Mouse (Mus musculus) C2C12 (cell line): ENCODE measurements around the gene Clint1. TPM values are rescaled to one million over a fixed set of nuclear protein-coding genes. Genes with fewer than 3 reads are reported as not detected.

ENCODE experiments used
- H3K27me3 ChIP-seq: one replicate; pipeline ENCODE4 v1.6.1; 2011; ENCODE audit not compliant: control insufficient read depth, insufficient read depth, insufficient read length
- H3K36me3 ChIP-seq: one replicate; pipeline ENCODE4 v1.6.1; 2011; ENCODE audit not compliant: control insufficient read depth, insufficient read depth
- H3K4me3 ChIP-seq: one replicate; pipeline ENCODE4 v1.5.1; 2011; ENCODE audit warnings: mild to moderate bottlenecking, control low read depth; ENCODE audit not compliant: poor library complexity, insufficient read depth, severe bottlenecking
- H3K79me2 ChIP-seq: one replicate; pipeline ENCODE4 v1.6.1; 2011; ENCODE audit not compliant: control insufficient read depth, insufficient read depth
- H3K79me3 ChIP-seq: one replicate; pipeline ENCODE4 v1.6.1; 2011; ENCODE audit warnings: low read depth, control low read depth
- H3ac ChIP-seq: one replicate; pipeline ENCODE3; 2011; ENCODE audit warnings: low read depth; ENCODE audit not compliant: control insufficient read depth, insufficient read length
- CEBPB ChIP-seq: IDR thresholded peaks from one replicate; pipeline ENCODE4 v1.6.1; 2011; ENCODE audit warnings: low read depth, mild to moderate bottlenecking, control low read depth, moderate library complexity
- CTCF ChIP-seq: IDR thresholded peaks from one replicate; pipeline ENCODE4 v1.5.1; 2011; ENCODE audit not compliant: control insufficient read depth, insufficient read depth, insufficient read length
- FOSL1 ChIP-seq: IDR thresholded peaks from one replicate; pipeline ENCODE4 v1.8.0; 2011; ENCODE audit warnings: mild to moderate bottlenecking, low read length; ENCODE audit not compliant: poor library complexity, insufficient read depth, severe bottlenecking
- MAX ChIP-seq: IDR thresholded peaks from one replicate; pipeline ENCODE4 v1.6.1; 2011; ENCODE audit warnings: mild to moderate bottlenecking, control low read depth
- MYOD1 ChIP-seq: IDR thresholded peaks from one replicate; pipeline ENCODE4 v1.6.1; 2011; ENCODE audit warnings: low read depth; ENCODE audit not compliant: control insufficient read depth, insufficient read length
- MYOG ChIP-seq: IDR thresholded peaks from one replicate; pipeline ENCODE4 v1.6.1; 2011; ENCODE audit not compliant: control insufficient read depth, insufficient read length; ENCODE audit errors: extremely low read depth
- USF1 ChIP-seq: IDR thresholded peaks from one replicate; pipeline ENCODE4 v1.6.1; 2011; ENCODE audit warnings: low read depth, mild to moderate bottlenecking, control low read depth, moderate library complexity
- long read RNA-seq, 2 experiments: library from polyadenylated mRNA; unstranded; transcript quantifications; one replicate each; pipeline ENCODE4 v2.0.0; 2019 to 2020
- polyA plus RNA-seq: library from polyadenylated mRNA; unstranded; fragments of >200 nt; fragmentation: generic; extraction: Trizol; gene quantifications from one replicate; pipeline ENCODE4 v1.2.1, GENCODE M21; 2012; ENCODE audit warnings: missing spikeins

Gene Clint1
- 31.9 TPM for polyA plus RNA-seq
- long read RNA-seq, experiment 1, partial matches to known transcripts: 5 of 7 reads
- long read RNA-seq, experiment 1, other reads (novel, unspliced or antisense): 2 of 7 reads
- long read RNA-seq, experiment 2, partial matches to known transcripts: 14 of 18 reads
- long read RNA-seq, experiment 2, other reads (novel, unspliced or antisense): 1 of 18 reads

DNA sequence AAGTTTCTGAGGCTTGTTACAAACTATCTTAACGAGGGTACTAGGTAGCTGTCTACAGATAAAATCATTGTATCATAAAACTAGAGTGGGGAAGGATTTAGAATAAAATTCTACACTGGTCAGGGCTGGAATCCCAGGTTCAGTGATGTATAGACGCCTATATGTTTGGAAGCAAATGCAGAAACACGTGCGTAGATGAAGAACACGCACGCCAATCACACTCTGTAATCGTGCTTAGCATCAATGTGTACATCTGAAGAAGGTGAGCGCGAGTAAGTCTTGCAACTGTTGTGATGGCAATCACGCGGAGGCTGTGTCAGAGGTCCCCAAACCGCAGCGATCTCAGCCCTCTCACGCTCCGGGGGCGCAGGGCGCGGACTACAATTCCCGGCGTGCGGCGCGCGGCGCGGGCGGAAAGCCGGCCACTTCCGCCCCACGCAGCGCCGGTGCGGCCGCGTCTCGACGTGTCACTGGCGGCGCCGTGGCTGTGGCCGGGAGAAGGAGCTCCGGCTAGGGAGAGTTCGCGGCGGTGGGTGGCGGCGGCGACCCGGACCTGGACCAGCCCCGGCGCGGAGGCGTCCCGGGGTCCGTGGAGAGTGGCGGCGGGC lies at the start of gene Clint1:
Gene Clint1 (plus strand): TSS at position 536 of the 608 bp plus-strand sequence.
- peaks cover 22% of the 10 kb centered on the region for H3K36me3 ChIP-seq
- H3K79me3 ChIP-seq: peaks cover 44% of the 10 kb centered on the region
- H3K79me2 ChIP-seq: peaks cover 49% of the 10 kb centered on the region
- peak within 1 kb of the TSS; percentile 96 for H3ac ChIP-seq
- peak within 1 kb of the TSS; percentile 85 for H3K4me3 ChIP-seq
- no peaks in the 10 kb centered on the region for H3K27me3 ChIP-seq
- TF ChIP-seq MAX (peak; percentile 61), CEBPB (no peak)

DNA sequence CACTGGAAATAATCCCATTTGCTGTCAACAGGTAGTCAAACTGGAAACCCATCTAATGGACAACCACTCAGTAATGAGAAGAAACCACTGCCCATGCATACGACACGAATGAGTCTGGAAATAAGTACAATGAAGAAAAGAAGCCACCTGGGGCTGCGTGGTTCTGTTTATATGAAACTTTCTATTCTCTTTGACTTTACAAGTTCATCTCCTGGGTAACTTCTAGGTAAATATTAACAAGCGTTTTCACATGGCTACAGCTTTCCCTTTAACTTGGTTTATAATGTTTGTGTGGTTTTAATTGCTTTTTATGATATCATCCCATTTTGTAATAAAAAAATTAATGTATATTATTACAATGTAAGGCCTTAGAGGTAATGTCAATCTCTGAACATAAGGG lies 47.8 kb upstream of the Clint1 start:
- Histone ChIP-seq H3K79me2 (no peaks in the 10 kb centered on the region), H3K27me3 (no peaks in the 10 kb centered on the region), H3ac (no peak overlapping the region), H3K4me3 (no peak overlapping the region), H3K79me3 (no peaks in the 10 kb centered on the region), H3K36me3 (no peaks in the 10 kb centered on the region)
- TF ChIP-seq USF1: no peak
- no peak for TF ChIP-seq MYOD1

DNA sequence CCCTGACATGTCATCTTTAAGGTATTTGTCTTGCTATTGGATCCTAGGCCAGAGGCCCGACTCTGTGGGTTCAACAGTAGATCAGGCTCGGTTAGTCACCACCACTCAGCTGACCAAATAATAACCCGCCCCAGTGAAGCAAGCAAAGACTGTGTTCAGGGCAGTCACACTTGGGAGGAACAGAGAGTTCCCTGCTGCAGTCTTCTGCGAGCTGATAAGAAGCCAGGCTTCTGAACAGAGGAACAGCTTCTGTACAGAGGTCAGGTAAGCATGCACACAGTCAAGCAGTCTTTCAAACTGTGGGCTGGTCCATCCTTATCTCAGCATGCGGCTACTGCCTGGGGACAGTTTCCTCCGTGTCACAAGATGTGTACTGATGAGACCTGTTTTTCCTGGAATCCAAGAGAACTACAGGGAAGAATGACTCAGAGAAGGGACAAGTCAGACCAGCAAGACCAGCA lies 46.5 kb upstream of the Clint1 start:
- Histone ChIP-seq H3K79me2 (no peaks in the 10 kb centered on the region), H3K4me3 (no peak overlapping the region), H3K79me3 (no peaks in the 10 kb centered on the region), H3K36me3 (no peaks in the 10 kb centered on the region), H3K27me3 (no peaks in the 10 kb centered on the region), H3ac (no peak overlapping the region)
- TF ChIP-seq CTCF: no peak
- no peak for TF ChIP-seq MYOD1
- no peak for TF ChIP-seq MYOG
- TF ChIP-seq FOSL1: no peak
- no peak for TF ChIP-seq CEBPB

DNA sequence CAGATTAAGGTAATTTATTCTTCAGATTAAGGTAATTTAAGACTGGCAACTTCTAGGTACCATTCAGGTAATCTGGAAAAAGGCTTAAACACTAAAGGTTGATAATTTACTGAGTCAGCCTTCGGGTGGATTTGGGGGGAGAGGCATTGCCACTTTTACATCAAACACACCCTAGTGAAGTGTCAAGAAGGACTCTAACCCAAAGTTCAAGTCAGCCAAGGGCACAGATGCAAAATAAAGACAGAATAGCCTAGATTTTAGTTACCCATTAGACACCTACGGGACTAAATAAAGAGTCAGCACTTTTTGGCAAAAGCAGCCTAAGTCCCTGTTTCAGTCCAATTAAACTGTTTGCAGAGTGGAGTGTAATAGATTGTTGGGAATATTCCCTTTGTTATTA lies 46.0 kb upstream of the Clint1 start:
- Histone ChIP-seq H3K79me2 (no peaks in the 10 kb centered on the region), H3K27me3 (no peaks in the 10 kb centered on the region), H3K36me3 (no peaks in the 10 kb centered on the region), H3ac (no peak overlapping the region), H3K4me3 (no peak overlapping the region), H3K79me3 (no peaks in the 10 kb centered on the region)
- no peak for TF ChIP-seq FOSL1
- TF ChIP-seq CTCF: no peak
- TF ChIP-seq USF1: no peak
- TF ChIP-seq MAX: no peak
- TF ChIP-seq CEBPB: no peak
- TF ChIP-seq MYOD1: no peak
- TF ChIP-seq MYOG: no peak

DNA sequence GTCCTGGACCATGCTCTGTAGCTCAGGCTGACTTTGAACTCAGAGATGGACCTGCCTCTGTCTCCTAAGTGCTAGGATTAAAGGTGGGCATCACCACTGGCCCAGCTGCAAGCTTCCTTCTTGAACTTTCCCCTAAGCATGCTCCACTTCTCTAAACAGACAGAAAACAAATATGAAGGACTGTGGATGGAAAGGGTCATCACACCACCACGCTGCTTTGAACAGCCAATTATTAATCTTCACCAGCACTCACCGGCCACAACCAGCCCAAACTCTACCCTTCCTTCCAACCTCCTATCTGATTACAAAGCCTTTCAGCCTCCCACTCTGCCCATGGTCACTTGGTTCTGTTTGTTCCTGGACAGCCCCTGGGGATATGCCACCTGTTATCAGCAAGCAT lies 45.6 kb upstream of the Clint1 start:
- TF ChIP-seq MYOG (no peak), CEBPB (no peak), USF1 (no peak), FOSL1 (no peak), CTCF (no peak), MAX (no peak), MYOD1 (no peak)
- Histone ChIP-seq H3K79me2 (no peaks in the 10 kb centered on the region), H3K27me3 (no peaks in the 10 kb centered on the region), H3K36me3 (no peaks in the 10 kb centered on the region), H3K4me3 (no peak overlapping the region), H3K79me3 (no peaks in the 10 kb centered on the region), H3ac (no peak overlapping the region)

DNA sequence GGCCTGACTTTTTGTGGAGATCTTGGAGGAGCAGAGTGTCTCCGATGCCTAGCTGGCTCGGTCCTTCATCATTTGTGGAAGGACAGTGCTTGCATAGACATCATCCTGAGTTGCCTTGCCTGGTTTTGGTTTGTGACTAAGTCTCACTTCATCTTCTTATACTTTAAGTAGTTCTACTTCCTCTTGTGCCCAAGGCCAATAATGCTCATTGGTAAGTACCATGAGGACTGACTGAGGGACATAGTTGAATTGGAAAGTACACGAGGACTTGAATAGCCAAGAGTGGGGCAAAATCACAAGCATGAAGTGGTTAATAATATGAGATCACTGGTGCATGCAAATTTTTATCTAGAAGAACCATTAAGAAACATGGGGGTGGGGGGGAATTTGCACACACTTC lies 45.0 kb upstream of the Clint1 start:
- Histone ChIP-seq H3ac (no peak overlapping the region), H3K4me3 (no peak overlapping the region), H3K36me3 (no peaks in the 10 kb centered on the region), H3K79me3 (no peaks in the 10 kb centered on the region), H3K27me3 (no peaks in the 10 kb centered on the region), H3K79me2 (no peaks in the 10 kb centered on the region)
- TF ChIP-seq MYOG (no peak), USF1 (no peak), MYOD1 (no peak), FOSL1 (no peak), MAX (no peak), CEBPB (no peak), CTCF (no peak)
